Comparison of ENCODE assay signal across 8 mouse cellular contexts in genomic region chr14:54431334-54432077, GRCm38 (mm10). TPM values are rescaled to one million over a fixed set of nuclear protein-coding genes. Genes with fewer than 3 reads are reported as not detected.
DNase-seq lines count a peak whose midpoint lies in the region; ATAC-seq lines count a peak whose summit lies in the region.

Mmp14 (plus strand) TSS chr14:54431612.

- H3K9ac ChIP-seq in heart, embryonic 16.5 days (ENCODE audit: low read length) = peak within 1 kb of the TSS; percentile 97

- peak within 1 kb of the TSS; percentile 80 for H3K4me2 ChIP-seq in heart, embryonic 16.5 days (ENCODE audit: low read depth, low read length)

- ATAC-seq in heart, embryonic 16.5 days (replicated peaks; ENCODE audit: extremely low read depth, insufficient read depth, low FRiP score) = peak; percentile 51

- H3K27ac ChIP-seq in forebrain, embryonic 10.5 days = peak within 1 kb of the TSS; percentile 96
- H3K27ac ChIP-seq in heart, embryonic 16.5 days (ENCODE audit: low read length) = peak within 1 kb of the TSS; percentile 96

- no peaks in the 10 kb centered on the region for H3K9me3 ChIP-seq in forebrain, embryonic 10.5 days
- H3K9me3 ChIP-seq in heart, embryonic 16.5 days (replicated peaks; ENCODE audit: control insufficient read depth, low read length) = no peaks in the 10 kb centered on the region

- WGBS in forebrain, embryonic 10.5 days = under 1% methylated on average over 49 of the region's 49 CpGs
- under 1% methylated on average over 49 of the region's 49 CpGs for WGBS in heart, embryonic 16.5 days

- H3K4me3 ChIP-seq in forebrain, embryonic 10.5 days = peak within 1 kb of the TSS; percentile 75
- H3K4me3 ChIP-seq in heart, embryonic 16.5 days (ENCODE audit: low read length) = peak within 1 kb of the TSS; percentile 83

- H3K27me3 ChIP-seq in forebrain, embryonic 10.5 days (ENCODE audit: poor library complexity, severe bottlenecking) = peaks cover 28% of the 10 kb centered on the region
- H3K27me3 ChIP-seq in heart, embryonic 16.5 days (ENCODE audit: control insufficient read depth, insufficient read depth, low read length) = no peaks in the 10 kb centered on the region

- peak; percentile 83 for DNase-seq in 3134 (ENCODE audit: extremely low read depth, insufficient read length, low spot score)
- peak; percentile 57 for DNase-seq in R1 (ENCODE audit: low read depth, low spot score)
- DNase-seq in forebrain, embryonic 10.5 days (ENCODE audit: extremely low spot score, low spot score) = peak; percentile 74
- DNase-seq in layer of hippocampus, postnatal 14 days (ENCODE audit: low spot score in 2 of 2) = peak; percentile 40 to 73
- DNase-seq in lung, postnatal 10 days = peak; percentile 94
- peak; percentile 87 for DNase-seq in retina, postnatal 1 day
- no peak for DNase-seq in spleen, adult 12 weeks (ENCODE audit: low spot score)

- H3K36me3 ChIP-seq in forebrain, embryonic 10.5 days (replicated peaks) = peaks cover 41% of the 10 kb centered on the region
- H3K36me3 ChIP-seq in heart, embryonic 16.5 days (ENCODE audit: control insufficient read depth, insufficient read depth) = peaks cover 5% of the 10 kb centered on the region

- H3K4me1 ChIP-seq in forebrain, embryonic 10.5 days = peaks cover 63% of the 10 kb centered on the region
- peaks cover 36% of the 10 kb centered on the region for H3K4me1 ChIP-seq in heart, embryonic 16.5 days (ENCODE audit: control insufficient read depth, insufficient read depth, low read length)

RNA-seq across cellular contexts. Expression of gene Mmp14, which starts in this region (rescaled TPM):
- polyA plus RNA-seq in forebrain, embryonic 10.5 days (2016; fragmentation: Nextera tagmentation; extraction: Ambion mirVana) = 52.4 and 54.6 TPM in 2 replicates
- 89.5 and 99.5 TPM in 2 replicates for polyA plus RNA-seq in heart, embryonic 16.5 days (2015; fragmentation: Nextera tagmentation; extraction: Ambion mirVana)
- total RNA-seq in layer of hippocampus, postnatal 14 days (2021) = 10 to 100 TPM; 20.0 to 29.8 TPM
